Mouse (Mus musculus) megakaryocyte, embryonic 14.5 days (primary cell): ENCODE results near the gene Cast. TPM values are rescaled to one million over a fixed set of nuclear protein-coding genes. Genes with fewer than 3 reads are reported as not detected.

Experiments
- H3K27me3 ChIP-seq: replicated peaks from 2 replicates; pipeline ENCODE3; 2012; ENCODE audit warnings: inconsistent platforms
- H3K36me3 ChIP-seq: replicated peaks from 2 replicates; pipeline ENCODE3; 2012; ENCODE audit warnings: low read length, inconsistent platforms, mixed read lengths
- H3K4me1 ChIP-seq: 2 replicates; pipeline ENCODE4 v1.6.1; 2012; ENCODE audit warnings: inconsistent platforms
- H3K4me3 ChIP-seq: replicated peaks from 2 replicates; pipeline ENCODE3; 2012; ENCODE audit warnings: moderate library complexity, mild to moderate bottlenecking, inconsistent platforms
- H3K9me3 ChIP-seq: 2 replicates; pipeline ENCODE4 v1.6.1; 2012; ENCODE audit warnings: inconsistent platforms
- FLI1 ChIP-seq: IDR thresholded peaks from 2 replicates; pipeline ENCODE4 v1.6.1; 2012; ENCODE audit warnings: low read length, inconsistent platforms, mixed read lengths
- GATA1 ChIP-seq: IDR thresholded peaks from 3 replicates; pipeline ENCODE4 v1.6.1; 2012; ENCODE audit warnings: mixed read lengths, low read length, inconsistent platforms, borderline replicate concordance
- polyA plus RNA-seq: library from polyadenylated mRNA; stranded (reverse); fragments of >175 nt; gene quantifications from 2 replicates; pipeline ENCODE4 v1.2.3, GENCODE M21; 2012; ENCODE audit warnings: low replicate concordance; ENCODE audit not compliant: insufficient read depth

Cast gene
- polyA plus RNA-seq, 1 experiment, result 1.6 TPM

DNA sequence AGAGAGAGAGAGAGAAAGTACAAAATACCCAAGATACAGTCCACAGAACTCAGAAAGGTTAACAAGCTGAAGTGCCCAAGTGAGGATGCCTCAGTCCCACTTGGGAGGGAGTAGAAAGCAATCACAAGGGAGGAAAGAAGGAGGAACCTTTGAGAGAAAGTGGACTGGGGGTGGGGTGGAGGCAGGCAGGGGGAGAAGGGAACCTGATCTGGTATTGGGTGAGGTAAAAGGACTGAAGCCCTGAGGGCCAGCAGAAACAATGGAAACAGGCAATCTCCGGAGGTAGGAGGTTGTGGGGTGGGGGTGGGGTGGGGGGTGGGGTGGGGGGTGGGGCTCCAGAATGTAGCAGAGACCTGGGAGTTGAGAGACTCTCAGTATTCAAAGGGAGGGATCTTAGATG is 20.9 kb downstream of the Cast start:
- Histone ChIP-seq H3K9me3 (no peaks in the 10 kb centered on the region), H3K4me1 (no peaks in the 10 kb centered on the region), H3K36me3 (no peaks in the 10 kb centered on the region), H3K27me3 (no peaks in the 10 kb centered on the region), H3K4me3 (no peak overlapping the region)
- TF ChIP-seq GATA1, result no peak
- no peak for TF ChIP-seq FLI1

GRCm38 (mm10) chr13:74772151-74772550 is 36.5 kb downstream of the Cast start:
- Histone ChIP-seq H3K36me3 (no peaks in the 10 kb centered on the region), H3K4me3 (no peak overlapping the region), H3K27me3 (no peaks in the 10 kb centered on the region), H3K4me1 (peaks cover 11% of the 10 kb centered on the region), H3K9me3 (no peaks in the 10 kb centered on the region)
- TF ChIP-seq FLI1 (no peak), GATA1 (no peak)

DNA sequence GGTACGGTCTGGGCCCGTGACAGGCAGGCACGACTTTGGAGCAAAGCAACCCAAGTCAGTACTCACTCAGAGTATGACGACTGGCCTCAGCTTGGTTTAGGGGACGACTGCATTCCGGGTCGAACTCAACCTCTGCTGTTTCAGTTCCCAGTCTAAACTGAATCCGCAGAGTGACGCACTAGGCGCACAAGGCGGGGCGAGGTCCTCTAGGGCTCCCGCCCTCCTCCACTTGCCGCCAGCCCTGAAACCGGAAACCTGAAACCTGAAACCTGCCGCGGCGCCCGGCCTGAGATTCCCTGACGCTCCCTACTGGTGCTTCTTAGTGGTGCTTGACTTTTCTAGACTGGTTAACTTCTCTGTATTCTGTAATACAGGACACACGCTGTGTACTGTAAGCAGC is 38.1 kb downstream of the Cast start:
- TF ChIP-seq GATA1 (no peak), FLI1 (peak; percentile 52; the same call in 1 of the 2 replicates)
- Histone ChIP-seq H3K9me3 (no peaks in the 10 kb centered on the region), H3K27me3 (no peaks in the 10 kb centered on the region), H3K36me3 (no peaks in the 10 kb centered on the region), H3K4me1 (peaks cover 11% of the 10 kb centered on the region), H3K4me3 (peak overlapping the region; percentile 96)

DNA sequence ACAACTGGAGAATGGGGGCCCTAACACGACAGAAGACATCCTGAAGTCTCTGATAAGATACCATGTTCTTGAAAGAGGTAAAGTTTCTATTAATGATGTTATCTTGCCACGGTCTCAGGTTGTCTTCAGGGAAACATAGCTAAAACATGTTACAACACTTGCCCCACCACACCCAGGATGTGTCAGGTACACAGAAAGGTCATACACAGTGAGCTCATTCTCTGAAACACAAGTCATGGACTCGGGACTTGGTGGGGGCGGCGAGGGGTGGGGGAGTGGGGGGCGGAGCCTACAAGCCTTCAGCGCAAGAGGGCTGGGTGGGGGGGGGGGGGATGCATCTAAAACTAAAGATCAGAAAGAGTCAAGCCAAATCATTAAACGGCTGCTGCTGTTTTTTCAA is 38.7 kb downstream of the Cast start:
- Histone ChIP-seq H3K27me3 (no peaks in the 10 kb centered on the region), H3K4me1 (peaks cover 11% of the 10 kb centered on the region), H3K9me3 (no peaks in the 10 kb centered on the region), H3K36me3 (no peaks in the 10 kb centered on the region), H3K4me3 (peak overlapping the region; percentile 96)
- TF ChIP-seq FLI1 (no peak), GATA1 (no peak)

- Histone ChIP-seq H3K9me3 (no peaks in the 10 kb centered on the region), H3K4me3 (no peak overlapping the region), H3K36me3 (no peaks in the 10 kb centered on the region), H3K4me1 (peaks cover 11% of the 10 kb centered on the region), H3K27me3 (no peaks in the 10 kb centered on the region)
- no peak for TF ChIP-seq GATA1
- TF ChIP-seq FLI1, result no peak
These were observed 41.4 kb downstream of the Cast start for GRCm38 (mm10) chr13:74767186-74767585.

DNA sequence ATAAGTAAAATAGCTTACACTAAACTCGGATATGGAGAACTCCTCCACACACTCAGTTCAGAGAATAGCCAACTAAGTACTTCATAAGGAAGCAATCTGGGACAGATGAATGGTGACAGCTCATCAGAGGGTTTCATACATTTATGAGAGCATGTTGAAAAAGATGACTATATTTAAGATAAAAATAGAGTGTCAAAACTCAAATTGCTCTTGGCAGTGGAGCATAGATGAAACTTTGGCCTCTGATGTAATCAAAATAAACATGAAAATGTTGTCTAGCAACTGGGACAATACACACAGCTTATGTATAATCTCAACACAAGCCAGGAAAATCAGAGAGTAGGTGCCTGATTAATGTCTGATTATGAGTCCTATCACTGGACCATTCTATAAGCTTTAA is 45.9 kb downstream of the Cast start:
- no peaks in the 10 kb centered on the region for H3K9me3 ChIP-seq
- H3K4me1 ChIP-seq, result no peaks in the 10 kb centered on the region
- no peak for TF ChIP-seq FLI1
- TF ChIP-seq GATA1, result no peak
- H3K27me3 ChIP-seq, result no peaks in the 10 kb centered on the region
- peaks cover 13% of the 10 kb centered on the region for H3K36me3 ChIP-seq
- H3K4me3 ChIP-seq, result no peak overlapping the region

GRCm38 (mm10) chr13:74759152-74759551 is 49.5 kb downstream of the Cast start:
- Histone ChIP-seq H3K4me1 (no peaks in the 10 kb centered on the region), H3K36me3 (peaks cover 20% of the 10 kb centered on the region), H3K4me3 (no peak overlapping the region), H3K27me3 (no peaks in the 10 kb centered on the region), H3K9me3 (no peaks in the 10 kb centered on the region)
- TF ChIP-seq FLI1 (no peak), GATA1 (no peak)

DNA sequence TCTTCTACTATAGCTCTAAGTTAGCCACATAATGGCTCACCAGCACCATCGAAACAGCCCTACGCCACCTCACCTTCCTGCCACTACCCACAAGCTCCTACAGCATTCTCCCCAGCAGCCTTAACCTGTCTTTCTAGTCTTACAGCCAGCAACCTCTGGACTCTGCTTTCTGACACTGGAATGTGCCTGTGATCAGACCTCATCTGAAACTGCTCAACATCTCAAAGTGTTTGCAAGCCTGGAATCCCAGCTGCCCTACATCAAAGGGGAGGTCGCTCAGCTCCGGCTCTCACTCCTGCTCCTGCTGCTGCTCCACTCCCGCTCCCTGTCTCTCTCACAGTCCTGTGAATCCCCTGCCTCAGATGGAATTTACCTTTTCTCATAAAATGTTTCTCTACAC is 65.4 kb downstream of the Cast start:
- TF ChIP-seq FLI1, result no peak
- TF ChIP-seq GATA1, result no peak
- H3K27me3 ChIP-seq, result no peaks in the 10 kb centered on the region
- H3K36me3 ChIP-seq, result peaks cover 58% of the 10 kb centered on the region
- no peaks in the 10 kb centered on the region for H3K9me3 ChIP-seq
- no peak overlapping the region for H3K4me3 ChIP-seq
- peaks cover 10% of the 10 kb centered on the region for H3K4me1 ChIP-seq

DNA sequence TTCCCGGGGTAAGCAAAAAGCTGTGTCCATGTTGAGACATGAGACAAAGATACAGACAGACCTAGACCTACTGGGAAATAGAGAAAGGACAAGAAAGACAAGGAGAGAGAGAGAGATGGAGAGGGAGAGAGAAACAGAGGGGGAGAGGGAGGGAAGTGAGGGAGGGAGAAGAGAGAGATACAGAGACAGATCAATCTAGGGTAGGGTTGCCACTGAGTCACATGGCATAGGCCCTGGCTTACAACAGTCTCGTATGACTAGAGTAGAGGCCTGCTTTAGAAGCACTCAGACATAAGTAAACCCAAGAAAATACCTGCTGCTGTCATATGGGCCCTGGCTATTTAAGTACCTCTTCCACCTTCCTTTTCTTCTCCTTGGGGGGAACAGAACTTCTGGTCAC is 72.2 kb downstream of the Cast start:
- Histone ChIP-seq H3K4me3 (no peak overlapping the region), H3K4me1 (peaks cover 9% of the 10 kb centered on the region), H3K36me3 (peaks cover 72% of the 10 kb centered on the region)

GRCm38 (mm10) chr13:74735834-74736233 is 72.8 kb downstream of the Cast start:
- H3K36me3 ChIP-seq, result peaks cover 72% of the 10 kb centered on the region
- H3K4me3 ChIP-seq, result no peak overlapping the region
- no peaks in the 10 kb centered on the region for H3K9me3 ChIP-seq
- H3K27me3 ChIP-seq, result no peaks in the 10 kb centered on the region
- TF ChIP-seq GATA1 (no peak), FLI1 (no peak)
- H3K4me1 ChIP-seq, result peaks cover 9% of the 10 kb centered on the region

More for the DNA sequence above, 72.2 kb downstream of the Cast start:
- H3K9me3 ChIP-seq, result no peaks in the 10 kb centered on the region
- no peaks in the 10 kb centered on the region for H3K27me3 ChIP-seq
- TF ChIP-seq FLI1 (no peak), GATA1 (no peak)

GRCm38 (mm10) chr13:74733726-74734125 is 74.9 kb downstream of the Cast start:
- Histone ChIP-seq H3K4me3 (no peak overlapping the region), H3K27me3 (no peaks in the 10 kb centered on the region), H3K4me1 (peaks cover 9% of the 10 kb centered on the region), H3K9me3 (no peaks in the 10 kb centered on the region), H3K36me3 (peaks cover 75% of the 10 kb centered on the region)
- TF ChIP-seq GATA1 (no peak), FLI1 (no peak)
